Mouse (Mus musculus): ENCODE measurements around the gene Gm10118. TPM values are rescaled to one million over a fixed set of nuclear protein-coding genes. Genes with fewer than 3 reads are reported as not detected.
A peak's percentile ranks its signal among the peaks of the same experiment; 100 is the strongest.

Gm10118 gene
- 1 to 10 TPM; 2.7 to 3.3 TPM for total RNA-seq (2021)
- long read RNA-seq, experiment 1: 0 reads
- long read RNA-seq, experiment 2: 0 reads

DNA sequence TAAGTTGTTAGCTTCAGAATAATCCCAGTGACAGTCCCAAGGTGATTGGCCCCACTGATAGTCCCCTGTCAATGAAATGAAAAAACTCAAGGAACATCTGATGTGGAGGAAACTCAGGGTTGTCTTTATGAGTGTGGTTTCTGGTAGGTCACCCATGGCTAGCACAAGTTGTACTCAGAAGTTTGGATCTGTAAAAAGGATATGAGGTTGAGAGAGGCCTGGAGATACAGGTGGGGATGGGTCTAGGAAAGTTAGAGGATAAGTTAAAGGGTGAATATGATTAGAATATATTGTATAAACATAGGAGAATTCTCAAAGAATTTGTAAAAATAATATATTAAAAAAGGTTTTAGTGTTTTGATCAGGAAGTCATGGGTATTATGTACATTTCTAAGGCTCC lies at the start of gene Gm10118:
Gene Gm10118 (minus strand): TSS at position 101 of the 400 bp plus-strand sequence.
- no peak within 1 kb of the TSS for H3K27ac ChIP-seq
- H3K4me3 ChIP-seq: no peak within 1 kb of the TSS
- TF ChIP-seq CTCF (conservative IDR thresholded peaks at IDR 0.05): no peak
- no peak for DNase-seq (ENCODE audit: low spot score in 2 of 2)

DNA sequence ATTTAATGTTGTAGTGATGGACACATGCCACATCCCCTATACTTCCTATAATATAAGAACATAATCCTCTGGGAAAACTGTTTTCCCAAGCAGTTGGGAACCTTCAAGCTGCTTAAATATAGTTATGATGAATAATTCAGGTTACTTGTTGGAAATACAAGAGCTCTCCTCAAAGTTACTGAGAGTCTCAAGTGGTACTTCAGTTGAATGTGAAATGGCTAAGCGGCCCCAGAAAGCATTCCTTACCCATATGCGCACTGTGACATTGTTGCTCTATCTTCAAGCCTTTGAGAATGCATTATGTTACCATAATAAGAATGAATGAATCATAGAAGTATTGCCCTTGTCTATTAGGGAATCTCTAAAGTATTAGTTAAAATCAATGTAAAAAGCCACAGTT lies 45.1 kb upstream of the Gm10118 start:
- no peak for TF ChIP-seq CTCF (conservative IDR thresholded peaks at IDR 0.05)
- no peak overlapping the region for H3K27ac ChIP-seq
- no peak for DNase-seq (ENCODE audit: low spot score in 2 of 2)

DNA sequence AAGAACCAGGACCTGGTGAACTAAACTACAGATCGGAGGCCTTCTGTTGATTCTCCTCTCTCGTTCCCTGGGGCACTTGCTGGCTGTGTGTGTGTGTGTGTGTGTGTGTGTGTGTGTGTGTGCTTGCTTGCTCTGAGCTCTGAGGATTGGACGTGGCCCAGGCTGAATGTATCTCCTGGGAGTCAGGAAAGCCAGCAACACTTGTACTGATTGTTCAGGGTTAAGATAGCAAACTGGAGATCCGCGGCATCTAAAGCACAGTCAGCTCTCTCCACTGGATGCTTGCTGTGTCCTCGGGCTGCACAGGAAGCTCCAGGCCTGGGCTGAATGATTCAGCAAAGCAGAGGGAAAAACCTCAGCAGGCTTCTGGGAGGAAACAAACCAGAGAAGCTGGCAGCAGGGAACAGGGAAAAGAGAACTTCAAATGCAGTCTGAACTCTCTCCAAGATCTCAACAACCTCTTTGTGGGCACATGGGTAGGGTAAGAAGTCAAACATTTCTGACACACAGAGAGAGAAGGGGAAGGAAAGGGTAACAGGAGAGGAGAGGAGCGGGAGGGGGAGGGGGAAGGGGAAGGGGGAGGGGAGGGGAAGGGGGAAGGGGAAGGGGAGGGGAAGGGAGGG lies 27.2 kb upstream of the Gm10118 start:
- Histone ChIP-seq H3K4me3 (no peak overlapping the region), H3K27ac (no peak overlapping the region)
- DNase-seq (ENCODE audit: low spot score in 2 of 2): no peak
- no peak for TF ChIP-seq CTCF (conservative IDR thresholded peaks at IDR 0.05)

More for the DNA sequence above, 45.1 kb upstream of the Gm10118 start:
- no peak overlapping the region for H3K4me3 ChIP-seq

DNA sequence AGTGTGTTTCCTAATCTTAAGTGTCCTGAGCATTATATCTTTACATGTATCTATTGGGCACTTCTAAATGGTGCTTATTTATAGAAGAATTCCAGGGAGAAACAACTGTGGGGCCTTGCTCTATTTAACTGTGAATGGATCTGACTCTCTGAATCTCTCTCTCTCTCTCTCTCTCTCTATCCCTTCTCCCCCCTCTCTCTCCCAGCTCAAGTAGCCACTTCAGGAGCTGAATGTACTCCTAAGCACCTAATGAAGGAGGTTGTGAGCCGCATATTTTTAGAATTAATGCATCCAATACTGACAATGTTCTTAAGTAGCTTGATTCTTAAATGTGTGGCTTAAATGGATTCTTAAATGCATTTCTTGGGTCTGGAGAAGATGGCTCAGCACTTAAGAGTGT lies 24.2 kb upstream of the Gm10118 start:
- no peak for TF ChIP-seq CTCF (conservative IDR thresholded peaks at IDR 0.05)
- H3K27ac ChIP-seq: no peak overlapping the region
- DNase-seq (ENCODE audit: low spot score in 2 of 2): no peak
- no peak overlapping the region for H3K4me3 ChIP-seq

DNA sequence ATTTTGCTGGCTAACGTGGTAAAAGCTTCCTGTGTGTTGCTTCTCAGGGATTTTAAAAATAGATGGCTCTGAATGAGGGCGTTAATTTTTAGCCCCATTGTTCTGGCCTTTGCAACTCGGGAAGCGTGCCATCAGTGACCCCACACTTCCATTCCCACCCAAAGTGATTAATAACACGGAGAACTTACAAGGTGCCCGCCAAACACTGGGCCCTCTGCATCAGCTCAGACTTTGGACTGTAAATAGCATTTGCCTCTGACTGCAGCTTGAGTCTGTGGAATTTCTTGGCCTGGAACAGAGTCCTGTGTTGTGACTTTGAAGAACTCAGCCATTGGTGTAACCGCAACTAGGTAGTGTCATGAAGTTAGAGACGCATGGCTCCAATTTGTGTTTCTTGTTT lies 23.6 kb upstream of the Gm10118 start:
- no peak for DNase-seq (ENCODE audit: low spot score in 2 of 2)
- H3K27ac ChIP-seq: no peak overlapping the region

DNA sequence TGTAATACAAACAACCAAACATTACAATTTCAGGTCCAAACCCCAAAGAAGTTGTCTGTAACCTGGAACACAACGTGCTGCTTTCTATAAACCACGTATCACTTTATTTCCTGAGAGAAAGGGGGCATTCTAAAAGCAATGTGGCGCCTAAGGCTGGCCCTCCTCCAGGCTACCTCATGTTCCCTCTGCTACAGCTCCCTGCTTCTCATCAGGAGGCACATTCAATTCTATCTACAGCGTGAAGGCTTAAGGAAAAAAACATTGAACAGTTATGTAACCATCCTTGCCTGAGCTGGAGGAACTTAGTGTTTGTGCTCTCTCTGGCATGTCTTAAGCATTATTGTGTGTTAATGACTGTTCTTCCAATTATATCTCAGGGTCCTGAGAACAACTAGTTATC lies 20.0 kb upstream of the Gm10118 start:
- Histone ChIP-seq H3K27ac (no peak overlapping the region), H3K4me3 (no peak overlapping the region)
- DNase-seq (ENCODE audit: low spot score in 2 of 2): peak in 1 of 2 experiments; percentile 16
- no peak for TF ChIP-seq CTCF (conservative IDR thresholded peaks at IDR 0.05)

More for the DNA sequence above, 23.6 kb upstream of the Gm10118 start:
- no peak for TF ChIP-seq CTCF (conservative IDR thresholded peaks at IDR 0.05)
- no peak overlapping the region for H3K4me3 ChIP-seq

DNA sequence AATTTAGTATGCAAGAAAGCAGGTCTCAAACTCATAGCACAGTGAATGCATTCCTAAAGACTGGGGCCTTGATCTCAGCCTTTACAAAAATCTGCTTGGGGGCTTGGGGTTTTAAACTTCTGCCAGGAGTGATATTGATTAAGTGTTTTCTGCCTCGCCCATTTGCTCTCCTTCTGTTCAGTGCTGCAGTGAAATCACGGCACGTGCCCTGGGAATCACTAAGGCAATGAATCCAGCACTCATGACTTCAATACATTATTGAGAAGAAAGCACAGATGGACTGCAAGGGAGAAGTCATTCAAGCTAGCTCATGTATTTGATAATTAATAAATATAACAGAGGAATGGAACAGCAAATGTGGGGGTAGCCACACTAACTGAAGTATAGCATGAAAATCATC lies 18.3 kb upstream of the Gm10118 start:
- DNase-seq (ENCODE audit: low spot score in 2 of 2): no peak

DNA sequence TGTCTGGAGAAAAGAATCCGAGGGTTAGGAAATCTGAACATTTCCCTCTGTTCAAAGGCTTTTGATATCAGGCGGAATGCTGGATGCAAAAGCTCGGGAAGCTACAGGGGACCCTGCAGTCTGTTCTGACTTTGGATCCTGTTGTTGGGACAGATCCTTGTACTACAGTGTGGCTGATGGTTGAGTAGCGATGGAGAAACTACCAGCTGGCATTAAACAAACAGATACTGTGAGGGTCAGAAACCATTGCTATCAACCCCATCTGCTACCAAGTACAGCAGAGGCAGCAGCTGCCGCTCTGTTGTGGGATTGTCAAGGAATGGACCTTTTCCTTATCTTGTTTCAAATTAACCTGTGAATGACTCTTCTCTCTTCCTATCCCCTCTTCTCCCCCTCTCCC lies 6.7 kb upstream of the Gm10118 start:
- Histone ChIP-seq H3K27ac (no peak overlapping the region), H3K4me3 (no peak overlapping the region)
- TF ChIP-seq CTCF (conservative IDR thresholded peaks at IDR 0.05): no peak
- DNase-seq (ENCODE audit: low spot score in 2 of 2): no peak

More for the DNA sequence above, 18.3 kb upstream of the Gm10118 start:
- no peak overlapping the region for H3K4me3 ChIP-seq
- no peak for TF ChIP-seq CTCF (conservative IDR thresholded peaks at IDR 0.05)
- no peak overlapping the region for H3K27ac ChIP-seq

DNA sequence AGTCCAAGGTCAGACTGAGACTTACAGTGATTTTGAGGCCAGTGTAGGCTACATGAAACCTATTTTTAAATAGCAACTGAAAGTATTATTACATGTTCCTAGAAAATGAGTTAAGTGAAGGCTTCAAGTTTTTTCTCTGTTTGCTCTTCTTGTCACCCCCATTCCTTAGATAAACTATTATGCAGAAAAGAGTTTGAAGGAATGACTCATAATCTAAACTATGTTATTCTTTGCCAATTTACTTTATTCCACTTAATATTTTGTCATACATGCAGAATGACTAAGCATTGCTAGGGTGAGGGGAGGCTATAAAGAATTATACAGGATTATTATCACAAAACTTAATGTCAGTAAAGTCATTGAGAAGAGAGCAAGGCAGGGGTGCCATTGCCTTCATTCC lies 18.4 kb downstream of the Gm10118 start:
- no peak for DNase-seq (ENCODE audit: low spot score in 2 of 2)
- H3K4me3 ChIP-seq: no peak overlapping the region
- H3K27ac ChIP-seq: no peak overlapping the region
- no peak for TF ChIP-seq CTCF (conservative IDR thresholded peaks at IDR 0.05)

DNA sequence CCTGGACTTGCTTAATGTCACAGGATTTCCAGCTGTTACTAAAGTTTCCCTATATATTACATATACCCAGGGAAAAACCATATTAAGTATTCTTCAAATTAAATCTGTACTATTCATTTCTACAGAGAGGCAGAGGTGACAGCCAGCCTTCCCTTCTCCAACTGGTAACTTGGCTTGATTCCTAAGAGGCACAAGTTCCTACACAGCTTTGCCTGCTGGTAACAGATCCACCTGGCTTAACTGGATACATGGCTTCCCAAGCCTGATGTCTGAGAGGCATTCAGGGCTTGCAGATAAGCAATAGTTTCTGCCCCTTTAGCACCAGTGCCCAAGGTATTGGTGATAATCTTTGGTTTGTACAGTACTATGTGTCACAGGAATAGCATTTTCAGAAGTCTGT lies 27.3 kb downstream of the Gm10118 start:
- H3K4me3 ChIP-seq: no peak overlapping the region
- H3K27ac ChIP-seq: no peak overlapping the region
- DNase-seq (ENCODE audit: low spot score in 2 of 2): no peak
- TF ChIP-seq CTCF (conservative IDR thresholded peaks at IDR 0.05): no peak

DNA sequence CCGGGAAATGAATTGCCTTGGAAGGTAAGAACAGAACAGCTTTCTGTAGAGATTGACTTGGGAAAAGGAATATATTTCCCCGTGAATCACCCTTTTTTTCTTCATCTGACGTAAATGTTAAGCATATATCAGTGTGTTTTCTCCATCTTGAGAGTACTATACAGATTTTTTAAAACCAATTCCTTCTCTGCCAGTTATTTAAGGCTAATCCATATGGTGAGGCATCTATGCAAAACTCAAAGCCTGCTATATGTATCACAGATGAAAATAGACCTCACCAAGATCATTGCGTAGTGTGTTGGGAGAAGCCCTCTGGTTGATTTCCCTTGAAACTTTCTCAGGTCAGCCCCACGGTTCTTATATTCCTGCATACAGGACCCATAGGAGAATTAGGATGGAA lies 32.6 kb downstream of the Gm10118 start:
- TF ChIP-seq CTCF (conservative IDR thresholded peaks at IDR 0.05): no peak
- no peak overlapping the region for H3K27ac ChIP-seq
- DNase-seq (ENCODE audit: low spot score in 2 of 2): no peak
- H3K4me3 ChIP-seq: no peak overlapping the region

DNA sequence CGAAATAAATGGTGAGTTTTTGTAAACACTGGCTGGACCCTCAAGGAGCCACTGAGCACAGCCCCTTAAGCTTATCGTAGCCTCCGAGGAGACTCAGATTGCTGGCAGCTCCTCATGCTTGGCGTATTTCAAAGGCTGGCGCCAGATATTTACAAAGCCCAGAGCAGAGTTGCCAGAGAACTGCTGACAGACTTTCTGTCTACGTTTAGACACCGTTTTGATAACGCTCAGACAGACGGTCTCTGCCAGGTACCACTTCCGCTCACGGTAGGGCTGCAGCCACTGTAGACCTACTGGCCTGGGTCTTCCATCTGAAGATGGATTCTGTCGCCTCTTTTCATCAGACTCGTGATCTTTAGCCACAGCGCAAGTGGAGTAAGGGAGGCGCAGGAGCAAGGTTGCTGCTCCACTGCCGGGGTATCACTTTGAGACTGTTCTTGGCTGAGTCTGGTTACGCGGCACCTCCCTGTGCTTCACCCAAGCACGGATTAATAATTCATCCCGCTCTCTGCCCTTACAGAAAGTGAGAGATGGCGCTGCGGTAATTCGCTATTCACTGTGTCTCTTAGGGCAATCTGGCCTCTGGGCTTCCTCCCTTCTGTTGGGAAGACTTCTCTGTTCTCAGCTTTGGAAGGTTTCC lies 40.7 kb downstream of the Gm10118 start:
- TF ChIP-seq CTCF (conservative IDR thresholded peaks at IDR 0.05): no peak
- DNase-seq (ENCODE audit: low spot score in 2 of 2): no peak
- no peak overlapping the region for H3K27ac ChIP-seq
- H3K4me3 ChIP-seq: peak overlapping the region; percentile 48

DNA sequence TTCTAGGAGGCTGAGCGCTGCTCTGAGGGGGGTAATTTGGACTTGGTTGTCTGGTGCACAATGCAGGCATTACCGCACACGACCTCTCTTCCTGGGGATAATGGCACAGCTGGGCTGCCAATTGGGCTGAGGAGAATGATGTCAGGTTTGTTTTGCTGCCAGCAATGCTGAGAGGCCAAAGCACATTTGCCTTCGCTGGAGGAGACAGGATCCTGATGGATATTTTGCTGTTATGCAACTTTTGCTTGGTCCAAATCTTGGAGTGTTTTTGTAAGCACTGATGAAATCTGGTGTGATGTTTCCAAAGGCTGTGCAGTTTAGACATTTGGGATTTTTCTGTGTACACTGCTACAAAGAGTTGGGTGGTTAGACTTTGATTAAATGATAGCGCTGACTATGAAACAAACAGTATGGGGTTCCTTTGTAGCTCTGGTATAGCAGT lies 46.8 kb downstream of the Gm10118 start:
- 0 out of 2 replicates have a peak overlapping the region, but pooled peaks have one; percentile 7 for H3K27ac ChIP-seq
- DNase-seq (ENCODE audit: low spot score in 2 of 2): peak; percentile 23 to 32
- TF ChIP-seq CTCF (conservative IDR thresholded peaks at IDR 0.05): no peak
- no peak overlapping the region; the same call in 1 of the 2 replicates for H3K4me3 ChIP-seq

Other genes starting within 250 kb of the Gm10118 start
- gene Lrrtm3, start 162.8 kb upstream of the Gm10118 start, total RNA-seq (2021): 10 to 100 TPM; 18.2 to 21.1 TPM